Mouse (Mus musculus) embryo, embryonic 10.5 days (tissue): ENCODE measurements around the gene Snorc.

Experiments used
- DNase-seq: peaks from one replicate; pipeline ENCODE4 v3.0.0-alpha.2; 2015; ENCODE audit warnings: low spot score

Snorc gene

DNA sequence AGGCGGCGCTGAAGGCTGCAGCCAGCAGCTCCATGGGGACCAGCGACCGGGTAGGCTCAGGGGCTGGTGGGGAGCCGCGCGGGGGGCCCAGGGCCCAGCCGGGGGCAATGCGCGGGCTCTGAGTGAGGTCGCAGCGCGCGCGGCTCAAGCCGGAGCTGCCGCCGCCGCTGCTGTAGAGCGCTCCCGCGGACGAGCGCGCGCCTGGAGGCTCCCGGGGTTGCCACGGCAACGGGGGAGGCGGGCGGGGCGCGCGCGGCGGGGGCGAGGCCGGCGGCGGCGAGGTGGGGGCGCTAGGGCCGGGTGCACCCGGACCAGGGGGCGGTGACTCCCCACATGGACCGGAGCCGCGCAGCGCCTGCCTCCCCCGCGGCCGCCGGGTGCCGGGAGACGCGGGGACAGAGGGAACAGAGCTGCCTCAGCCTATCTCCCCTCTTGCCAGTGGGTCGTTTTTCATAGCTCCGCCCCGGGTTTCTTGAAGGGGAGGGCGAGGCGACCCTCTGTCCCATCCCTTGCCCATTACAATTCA is 40.2 kb downstream of the Snorc start:
- peak; percentile 67 for DNase-seq

DNA sequence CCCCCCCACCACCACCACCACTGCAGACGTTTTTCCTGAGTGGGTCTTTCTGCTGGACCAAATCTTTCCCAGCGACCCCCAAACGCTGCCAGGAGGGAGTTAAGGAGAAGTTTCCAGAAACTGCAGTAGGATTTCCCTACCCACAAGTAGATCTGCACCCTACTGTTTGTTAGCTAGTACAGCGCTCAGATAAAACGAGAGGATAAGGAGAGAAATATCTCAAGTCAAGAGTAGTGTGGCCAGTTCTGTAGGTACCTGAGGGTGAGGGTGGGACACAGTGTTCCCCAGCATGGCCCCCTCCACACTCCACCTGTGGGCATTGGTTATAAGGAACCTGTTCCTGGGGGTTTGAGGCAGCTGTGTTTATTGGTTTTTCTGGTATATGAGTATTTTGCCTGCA is 40.8 kb downstream of the Snorc start:
- peak; percentile 14 for DNase-seq

- DNase-seq = no peak
Observed at GRCm38 (mm10) chr1:87520467-87520866, 50.4 kb downstream of the Snorc start.

- DNase-seq = no peak
Observed at GRCm38 (mm10) chr1:87521523-87521922, 51.5 kb downstream of the Snorc start.

- no peak for DNase-seq
Observed at GRCm38 (mm10) chr1:87525041-87525440, 55.0 kb downstream of the Snorc start.
